Mouse (Mus musculus): ENCODE measurements around the gene Mmaa.

DNA sequence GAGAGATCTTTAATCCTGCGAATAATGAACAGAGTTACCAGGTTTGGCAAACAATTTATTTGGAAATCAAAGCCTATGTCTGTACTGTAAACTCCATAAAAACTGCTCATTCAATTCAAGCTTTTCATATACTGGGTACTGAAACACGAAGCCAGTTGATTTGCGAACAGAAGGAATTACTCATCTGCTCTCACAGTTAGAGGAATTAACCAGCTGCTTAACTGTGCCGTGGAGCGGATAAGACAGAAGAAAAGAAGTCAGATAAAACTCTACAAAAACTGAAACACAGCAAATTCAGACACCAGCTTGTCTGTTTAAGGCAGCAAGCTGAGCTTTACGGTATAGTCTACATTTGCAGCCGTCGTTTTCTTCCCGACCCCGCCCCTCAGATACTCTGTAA lies 43.9 kb upstream of the Mmaa start:
- TF ChIP-seq CTCF (IDR thresholded peaks at IDR 0.05; ENCODE audit: extremely low read depth, insufficient read depth, low read length) (no peak), POLR2A (IDR thresholded peaks at IDR 0.05; ENCODE audit: extremely low read depth, insufficient read depth, low read length) (no peak)

Data from cortical plate, adult 2 months (tissue).